Mouse (Mus musculus): Measurements from ENCODE around the gene Cd300ld3.
"Not testable (repeated sequence)": the region's sequence is repeated elsewhere in the genome, so short reads cannot be mapped to it uniquely, and the experiment has no call there.

Gene Cd300ld3

DNA sequence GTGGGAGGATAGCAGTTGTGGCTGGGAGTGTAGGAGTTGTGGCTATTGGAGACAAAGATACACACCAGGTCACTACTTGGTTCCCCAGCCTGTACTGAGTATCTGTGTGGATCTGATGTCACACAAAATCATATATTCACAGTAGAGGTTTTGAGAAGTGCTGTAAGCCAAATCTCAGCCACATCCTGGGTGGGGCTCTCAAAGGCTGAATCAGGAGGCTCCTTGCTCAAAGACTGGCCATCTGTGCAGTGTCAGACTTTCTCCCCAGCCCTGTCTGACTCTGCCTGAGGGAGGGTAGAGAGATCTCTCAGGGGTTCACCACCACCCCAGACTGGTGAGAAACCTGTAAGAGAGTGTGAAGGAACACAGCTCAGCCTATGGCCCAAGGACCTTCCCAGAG, 6.3 kb upstream of the Cd300ld3 start:
- DNase-seq (ENCODE audit: low spot score in 2 of 2): no peak

DNA sequence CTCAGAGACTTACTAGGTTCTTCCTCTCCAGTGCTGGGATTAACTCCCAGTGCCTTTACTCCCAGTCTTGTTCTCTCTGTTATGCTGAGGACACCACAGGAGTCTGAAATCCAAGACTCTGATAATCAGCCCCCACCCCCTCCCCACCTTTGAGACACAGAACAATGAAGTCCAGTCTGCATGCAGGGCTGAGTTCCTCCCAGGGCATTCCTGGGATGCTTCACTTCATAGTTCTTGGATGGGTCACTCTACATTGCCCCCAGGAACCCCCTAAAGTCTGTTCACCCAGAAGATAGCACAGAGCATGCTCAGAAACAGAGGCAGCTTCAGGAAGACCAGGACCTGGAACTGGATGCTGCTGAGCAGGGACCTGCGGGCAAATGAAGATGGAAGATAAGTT, 4.8 kb upstream of the Cd300ld3 start:
- no peak for DNase-seq (ENCODE audit: low spot score in 2 of 2)

DNA sequence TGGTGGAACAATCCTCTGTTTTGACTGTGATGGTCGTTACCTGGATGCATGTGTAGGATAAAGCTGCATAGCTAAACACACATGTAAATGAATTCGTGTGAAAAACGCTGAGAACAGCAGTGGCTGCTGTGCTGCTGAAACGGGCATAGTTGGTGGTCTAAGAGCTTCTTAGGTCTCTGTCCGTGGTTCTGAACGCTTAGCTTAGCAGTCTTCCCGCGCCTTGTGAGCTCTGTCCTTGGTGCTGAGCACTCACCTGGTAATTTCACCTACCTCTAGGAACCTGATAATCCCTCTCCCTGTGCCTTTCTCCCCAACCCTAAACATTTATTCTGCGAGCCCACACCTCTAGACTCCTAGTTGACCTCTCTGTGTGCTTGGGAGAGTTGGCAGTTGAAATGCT, 4.0 kb upstream of the Cd300ld3 start:
- no peak for DNase-seq (ENCODE audit: low spot score in 2 of 2)

- no peak for DNase-seq (ENCODE audit: low spot score in 2 of 2)
These were observed 1.2 kb upstream of the Cd300ld3 start for GRCm38 (mm10) chr11:115049282-115049895.

DNA sequence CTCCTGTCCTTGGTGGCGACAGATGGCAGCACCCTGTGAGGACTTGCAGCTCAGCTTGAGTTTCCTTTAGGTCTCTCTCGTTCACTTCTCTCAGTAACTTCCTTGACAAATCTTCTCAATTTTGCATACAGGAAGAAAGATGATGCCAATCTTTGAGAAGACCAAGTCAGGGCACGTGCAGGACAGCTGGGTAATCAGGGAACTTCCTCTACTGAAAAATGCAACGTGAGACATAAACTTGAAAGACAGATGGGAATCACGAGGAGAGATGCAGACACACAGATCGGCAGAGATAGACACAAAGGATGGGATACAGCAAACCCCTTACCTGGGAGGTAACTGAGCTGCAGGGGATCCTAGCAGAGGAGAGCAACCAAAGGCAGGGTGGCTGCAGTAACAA, 10.5 kb downstream of the Cd300ld3 start, which contains the start of gene Cd300ld5:
Gene Cd300ld5 (minus strand): TSS at position 101 of the 400 bp plus-strand sequence.
- not testable (repeated sequence) for DNase-seq (ENCODE audit: low spot score in 2 of 2)

- DNase-seq (ENCODE audit: low spot score in 2 of 2): not testable (repeated sequence)
These were observed 21.3 kb downstream of the Cd300ld3 start, which contains the start of gene Cd300ld4 for GRCm38 (mm10) chr11:115026912-115027311. Gene Cd300ld4 (minus strand): TSS chr11:115027012.

GRCm38 (mm10) chr11:115016093-115016492, 32.1 kb downstream of the Cd300ld3 start, which contains the start of gene Cd300ld2:
Gene Cd300ld2 (minus strand): TSS chr11:115016193.
- not testable (repeated sequence) for DNase-seq (ENCODE audit: low spot score in 2 of 2)

DNA sequence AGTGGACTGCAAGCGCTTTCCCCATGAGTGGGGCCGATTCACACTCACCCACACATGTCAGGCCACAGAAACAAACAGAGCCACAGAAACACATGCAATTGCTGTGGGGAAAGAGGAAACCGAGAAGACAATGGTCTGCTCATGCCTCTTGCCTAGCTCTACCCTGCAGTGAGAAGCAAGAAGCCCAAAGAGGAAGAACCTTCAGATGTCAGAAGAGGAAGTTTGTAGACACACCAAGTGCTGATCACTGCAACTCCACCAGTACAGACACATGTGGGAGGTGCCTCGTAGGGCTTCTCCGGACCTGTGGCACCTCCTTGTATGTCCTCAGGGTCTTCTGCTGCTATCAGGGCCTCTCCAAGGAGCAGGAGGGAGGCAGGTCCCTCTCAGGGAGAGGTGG, 44.1 kb downstream of the Cd300ld3 start:
- peak; percentile 3 to 46 for DNase-seq (ENCODE audit: low spot score in 2 of 2)

DNA sequence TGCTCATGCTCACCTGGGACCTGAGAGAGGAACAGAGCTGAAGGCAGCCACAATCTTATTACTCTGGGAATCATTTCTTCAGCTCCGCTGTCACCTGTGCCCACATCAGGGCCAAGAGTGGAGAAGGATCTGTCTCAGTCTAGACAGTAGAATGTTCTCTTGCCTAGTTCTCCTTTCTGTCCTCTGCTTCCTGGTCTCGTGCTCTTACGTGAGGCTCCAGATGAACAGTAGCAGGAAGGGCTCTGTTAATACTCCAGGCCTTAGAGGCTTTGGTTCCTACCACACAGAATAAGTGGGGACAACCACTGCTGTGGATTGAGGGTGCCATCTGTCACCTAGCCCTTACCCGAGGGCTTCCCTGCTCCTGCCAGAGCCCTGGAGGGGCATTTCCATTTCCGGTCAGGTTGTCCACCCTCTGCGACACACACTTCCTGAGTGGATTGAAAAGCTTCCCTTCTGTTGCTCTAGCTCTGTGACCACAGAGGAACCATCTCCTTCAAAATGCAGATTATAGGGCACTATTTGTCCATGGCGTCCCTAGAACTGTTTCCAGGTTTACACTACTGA, 46.7 kb downstream of the Cd300ld3 start, which contains the start of gene Cd300c2:
Gene Cd300c2 (minus strand): TSS at position 407 of the 567 bp plus-strand sequence.
- no peak for DNase-seq (ENCODE audit: low spot score in 2 of 2)
